ENCODE assay signal across 8 mouse cellular contexts in the genomic region with DNA sequence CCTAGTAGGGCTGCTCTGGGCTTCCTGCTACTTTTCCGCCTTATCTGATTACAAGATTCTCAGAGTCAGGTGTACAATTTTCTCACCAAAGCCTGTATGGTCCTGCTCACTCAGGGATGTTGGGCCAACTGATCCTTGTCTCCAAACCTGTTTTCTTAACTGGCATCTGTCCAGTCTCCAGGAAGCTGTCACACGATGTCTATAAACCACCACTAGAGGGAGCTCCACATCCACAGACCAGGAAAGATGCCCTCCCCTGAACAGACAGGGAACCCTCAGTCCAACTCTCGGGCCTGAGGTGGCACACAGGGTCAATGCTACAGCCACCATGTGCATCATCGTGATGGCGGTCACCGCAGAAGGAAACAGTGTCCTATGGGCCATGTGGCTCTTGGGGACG. TPM values are rescaled to one million over a fixed set of nuclear protein-coding genes. Genes with fewer than 3 reads are reported as not detected.
DNase-seq lines count a peak whose midpoint lies in the region; ATAC-seq and TF ChIP-seq lines count a peak whose summit lies in the region.

No protein-coding gene starts in this region.

- no peaks in the 10 kb centered on the region for H3K9me3 ChIP-seq in forebrain, embryonic 15.5 days
- H3K9me3 ChIP-seq in liver, embryonic 13.5 days (replicated peaks): no peaks in the 10 kb centered on the region
- H3K9me3 ChIP-seq in neural tube, embryonic 12.5 days: no peaks in the 10 kb centered on the region

- H3K4me3 ChIP-seq in C2C12 (ENCODE audit: insufficient read depth, poor library complexity, severe bottlenecking): no peak overlapping the region
- no peak overlapping the region for H3K4me3 ChIP-seq in forebrain, embryonic 15.5 days
- H3K4me3 ChIP-seq in kidney, adult 2 months (ENCODE audit: insufficient read depth, low read depth, low read length): no peak overlapping the region
- H3K4me3 ChIP-seq in liver, embryonic 13.5 days (replicated peaks): no peak overlapping the region
- H3K4me3 ChIP-seq in neural tube, embryonic 12.5 days: no peak overlapping the region

- H3K79me3 ChIP-seq in C2C12 (ENCODE audit: low read depth): no peaks in the 10 kb centered on the region

- WGBS in forebrain, embryonic 15.5 days: 28% methylated on average over 7 of the region's 7 CpGs
- WGBS in kidney, adult 2 months: 27% methylated on average over 7 of the region's 7 CpGs
- WGBS in liver, embryonic 13.5 days (ENCODE audit: insufficient replicate concordance): 19% methylated on average over 7 of the region's 7 CpGs
- 34% methylated on average over 7 of the region's 7 CpGs for WGBS in neural tube, embryonic 12.5 days

- no peak for TF ChIP-seq POLR2A in kidney, adult 2 months (IDR thresholded peaks at IDR 0.05; ENCODE audit: low read depth, low read length)

- H3K9ac ChIP-seq in forebrain, embryonic 15.5 days (replicated peaks): no peak overlapping the region
- H3K9ac ChIP-seq in liver, embryonic 13.5 days: no peak overlapping the region
- no peak overlapping the region for H3K9ac ChIP-seq in neural tube, embryonic 12.5 days

- H3K27ac ChIP-seq in forebrain, embryonic 15.5 days (replicated peaks): no peak overlapping the region
- H3K27ac ChIP-seq in kidney, adult 2 months (ENCODE audit: insufficient read depth, low read depth, low read length): no peak overlapping the region
- H3K27ac ChIP-seq in liver, embryonic 13.5 days: no peak overlapping the region
- H3K27ac ChIP-seq in neural tube, embryonic 12.5 days: no peak overlapping the region

- H3K36me3 ChIP-seq in C2C12 (ENCODE audit: control insufficient read depth, insufficient read depth): no peaks in the 10 kb centered on the region
- peaks cover 57% of the 10 kb centered on the region for H3K36me3 ChIP-seq in forebrain, embryonic 15.5 days
- H3K36me3 ChIP-seq in kidney, adult 2 months (ENCODE audit: control insufficient read depth, insufficient read depth, low read length): no peaks in the 10 kb centered on the region
- H3K36me3 ChIP-seq in liver, embryonic 13.5 days: no peaks in the 10 kb centered on the region
- peaks cover 8% of the 10 kb centered on the region for H3K36me3 ChIP-seq in neural tube, embryonic 12.5 days

- H3ac ChIP-seq in C2C12 (ENCODE audit: control insufficient read depth, insufficient read length, low read depth): no peak overlapping the region

- DNase-seq in MEL-GATA-1-ER (ENCODE audit: extremely low read depth, low read depth): peak; percentile 20
- DNase-seq in cerebellum, adult 18-20 months: peak; percentile 71 to 74
- peak; percentile 81 for DNase-seq in kidney, adult 2 months
- DNase-seq in liver, embryonic 13.5 days: peak; percentile 28
- DNase-seq in urinary bladder, postnatal 36 days (ENCODE audit: low spot score in 2 of 2): peak; percentile 61 to 64

- H3K4me1 ChIP-seq in forebrain, embryonic 15.5 days: no peaks in the 10 kb centered on the region
- no peaks in the 10 kb centered on the region for H3K4me1 ChIP-seq in kidney, adult 2 months (ENCODE audit: control insufficient read depth, insufficient read depth, low read length)
- H3K4me1 ChIP-seq in liver, embryonic 13.5 days (replicated peaks): no peaks in the 10 kb centered on the region
- no peaks in the 10 kb centered on the region for H3K4me1 ChIP-seq in neural tube, embryonic 12.5 days

- no peak overlapping the region for H3K4me2 ChIP-seq in forebrain, embryonic 15.5 days (replicated peaks)
- no peak overlapping the region for H3K4me2 ChIP-seq in liver, embryonic 13.5 days
- H3K4me2 ChIP-seq in neural tube, embryonic 12.5 days (replicated peaks): no peak overlapping the region

- peak; percentile 61; the same call in 1 of the 2 replicates for ATAC-seq in forebrain, embryonic 15.5 days (replicated peaks)
- ATAC-seq in liver, embryonic 13.5 days (ENCODE audit: low read depth): peak; percentile 26; the same call in 1 of the 2 replicates
- peak; percentile 44; the same call in 1 of the 2 replicates for ATAC-seq in neural tube, embryonic 12.5 days (ENCODE audit: low FRiP score, low read depth)

- peak; percentile 69 for TF ChIP-seq CTCF in C2C12 (IDR thresholded peaks at IDR 0.05; ENCODE audit: control insufficient read depth, insufficient read depth, insufficient read length)
- TF ChIP-seq CTCF in kidney, adult 2 months (conservative IDR thresholded peaks at IDR 0.05; ENCODE audit: insufficient read depth, insufficient read length, low read depth, low read length): peak; percentile 92

- H3K79me2 ChIP-seq in C2C12 (ENCODE audit: control insufficient read depth, insufficient read depth): no peaks in the 10 kb centered on the region

- peaks cover 66% of the 10 kb centered on the region for H3K27me3 ChIP-seq in C2C12 (ENCODE audit: control insufficient read depth, insufficient read depth, insufficient read length)
- H3K27me3 ChIP-seq in forebrain, embryonic 15.5 days: no peaks in the 10 kb centered on the region
- H3K27me3 ChIP-seq in kidney, adult 2 months (replicated peaks; ENCODE audit: control insufficient read depth, insufficient read depth, low read length): no peaks in the 10 kb centered on the region
- H3K27me3 ChIP-seq in liver, embryonic 13.5 days: no peaks in the 10 kb centered on the region
- H3K27me3 ChIP-seq in neural tube, embryonic 12.5 days (replicated peaks): 0 out of 2 replicates have a peak, but pooled peaks cover 2% of the 10 kb centered on the region

TF ChIP-seq in C2C12, 6 proteins besides CTCF, POLR2A, EP300 and RAD21:
- TF ChIP-seq USF1 (IDR thresholded peaks at IDR 0.05; ENCODE audit: low read depth): no peak
- TF ChIP-seq MYOD1 (IDR thresholded peaks at IDR 0.05; ENCODE audit: control insufficient read depth, insufficient read length, low read depth): no peak
- TF ChIP-seq FOSL1 (IDR thresholded peaks at IDR 0.05; ENCODE audit: insufficient read depth, low read length, poor library complexity, severe bottlenecking): no peak
- TF ChIP-seq MYOG (IDR thresholded peaks at IDR 0.05; ENCODE audit: control insufficient read depth, extremely low read depth, insufficient read length): no peak
- TF ChIP-seq CEBPB (IDR thresholded peaks at IDR 0.05; ENCODE audit: low read depth): no peak
- no peak for TF ChIP-seq MAX (IDR thresholded peaks at IDR 0.05)

RNA-seq across cellular contexts. Expression of a gene that starts 21.1 kb away (rescaled TPM):
- polyA plus RNA-seq in C2C12 (2012; fragmentation: generic; extraction: Trizol): 271 TPM
- polyA plus RNA-seq in forebrain, embryonic 15.5 days (2015; fragmentation: Nextera tagmentation; extraction: Ambion mirVana): 239 and 245 TPM in 2 replicates
- polyA plus RNA-seq in kidney, adult 2 months (2012; rRNA removed): 140 and 155 TPM in 2 replicates
- polyA plus RNA-seq in liver, embryonic 13.5 days (2015; fragmentation: Nextera tagmentation; extraction: Ambion mirVana): 147 and 150 TPM in 2 replicates
- 244 and 251 TPM in 2 replicates for polyA plus RNA-seq in neural tube, embryonic 12.5 days (2016; fragmentation: Nextera tagmentation; extraction: Ambion mirVana)

RNA-seq across cellular contexts. Expression of a gene that starts 42.0 kb away (rescaled TPM):
- 0.33 TPM for polyA plus RNA-seq in C2C12 (2012; fragmentation: generic; extraction: Trizol)
- polyA plus RNA-seq in forebrain, embryonic 15.5 days (2015; fragmentation: Nextera tagmentation; extraction: Ambion mirVana): 0.41 and 0.59 TPM in 2 replicates
- polyA plus RNA-seq in kidney, adult 2 months (2012; rRNA removed): 0.09 TPM in 1 of 2 replicates, not detected in the other
- not detected in 2 replicates for polyA plus RNA-seq in liver, embryonic 13.5 days (2015; fragmentation: Nextera tagmentation; extraction: Ambion mirVana)
- 0.57 TPM in 1 of 2 replicates, not detected in the other for polyA plus RNA-seq in neural tube, embryonic 12.5 days (2016; fragmentation: Nextera tagmentation; extraction: Ambion mirVana)

Comparison
In these comparisons a context has a peak if more than half of its experiments do, and no peak if none do; other contexts are left out.
1. DNase-seq: peak in every context shown above with its lines; median percentile 81 in kidney, adult 2 months; 72 in cerebellum, adult 18-20 months; 62 in urinary bladder, postnatal 36 days; 28 in liver, embryonic 13.5 days; 20 in MEL-GATA-1-ER.